Mouse (Mus musculus): ENCODE results near the gene Rhbdd1.

Rhbdd1 gene

GRCm38 (mm10) chr1:82316111-82316745 lies at the start of gene Rhbdd1:
Gene Rhbdd1, plus strand, starts transcription at chr1:82316452.
- peak; percentile 93 for DNase-seq (ENCODE audit: low spot score)

GRCm38 (mm10) chr1:82267547-82267946 lies 48.7 kb upstream of the Rhbdd1 start:
- no peak for DNase-seq (ENCODE audit: low spot score)

GRCm38 (mm10) chr1:82272231-82272630 lies 44.0 kb upstream of the Rhbdd1 start:
- DNase-seq (ENCODE audit: low spot score): no peak

- DNase-seq (ENCODE audit: low spot score): no peak
These were observed 42.7 kb upstream of the Rhbdd1 start for GRCm38 (mm10) chr1:82273529-82273928.

- DNase-seq (ENCODE audit: low spot score): no peak
These were observed 41.9 kb upstream of the Rhbdd1 start for GRCm38 (mm10) chr1:82274361-82274760.

- no peak for DNase-seq (ENCODE audit: low spot score)
These were observed 36.5 kb upstream of the Rhbdd1 start for GRCm38 (mm10) chr1:82279768-82280167.

- DNase-seq (ENCODE audit: low spot score): no peak
These were observed 34.4 kb upstream of the Rhbdd1 start for GRCm38 (mm10) chr1:82281823-82282222.

- peak; percentile 90 for DNase-seq (ENCODE audit: low spot score)
These were observed 33.1 kb upstream of the Rhbdd1 start for GRCm38 (mm10) chr1:82282992-82283611.

- peak; percentile 16 for DNase-seq (ENCODE audit: low spot score)
These were observed 32.4 kb upstream of the Rhbdd1 start for GRCm38 (mm10) chr1:82283901-82284301.

- DNase-seq (ENCODE audit: low spot score): no peak
These were observed 31.8 kb upstream of the Rhbdd1 start for GRCm38 (mm10) chr1:82284403-82284802.

GRCm38 (mm10) chr1:82285461-82286189 lies 30.6 kb upstream of the Rhbdd1 start:
- DNase-seq (ENCODE audit: low spot score): no peak

- peak; percentile 12 for DNase-seq (ENCODE audit: low spot score)
These were observed 29.8 kb upstream of the Rhbdd1 start for GRCm38 (mm10) chr1:82286190-82287051.

GRCm38 (mm10) chr1:82287052-82287775 lies 29.0 kb upstream of the Rhbdd1 start:
- DNase-seq (ENCODE audit: low spot score): no peak

- DNase-seq (ENCODE audit: low spot score): peak; percentile 13
These were observed 28.4 kb upstream of the Rhbdd1 start for GRCm38 (mm10) chr1:82287776-82288325.

- DNase-seq (ENCODE audit: low spot score): no peak
These were observed 27.7 kb upstream of the Rhbdd1 start for GRCm38 (mm10) chr1:82288421-82288990.

- peak; percentile 15 for DNase-seq (ENCODE audit: low spot score)
These were observed 26.9 kb upstream of the Rhbdd1 start for GRCm38 (mm10) chr1:82289116-82289989.

GRCm38 (mm10) chr1:82289990-82290681 lies 26.1 kb upstream of the Rhbdd1 start:
- peak; percentile 34 for DNase-seq (ENCODE audit: low spot score)

- DNase-seq (ENCODE audit: low spot score): peak; percentile 91
These were observed 25.5 kb upstream of the Rhbdd1 start for GRCm38 (mm10) chr1:82290723-82291150.

- DNase-seq (ENCODE audit: low spot score): peak; percentile 90
These were observed 25.0 kb upstream of the Rhbdd1 start, which contains the start of gene Irs1 for GRCm38 (mm10) chr1:82291151-82291797. Gene Irs1, minus strand, starts transcription at chr1:82291416.
